Mouse (Mus musculus) adrenal gland, postnatal 14 days (tissue): ENCODE results near the gene Csf3r. TPM values are rescaled to one million over a fixed set of nuclear protein-coding genes. Genes with fewer than 3 reads are reported as not detected.
A peak's percentile ranks its signal among the peaks of the same experiment; 100 is the strongest.
"Not testable (repeated sequence)": the region's sequence is repeated elsewhere in the genome, so short reads cannot be mapped to it uniquely, and the experiment has no call there.

Experiments used
- DNase-seq: peaks from one replicate; pipeline ENCODE4 v3.0.0; 2021; ENCODE audit warnings: mixed read lengths
- long read RNA-seq, 2 experiments: library from polyadenylated mRNA; stranded (forward); transcript quantifications; one replicate each; pipeline ENCODE4 v2.0.0; 2021
- total RNA-seq: library from RNA; stranded (reverse); gene quantifications from 2 replicates; pipeline ENCODE4 v1.2.3, GENCODE M21; 2021

Gene Csf3r
- 1.3 and 2.1 TPM in 2 replicates for total RNA-seq
- long read RNA-seq, experiment 1: 0 reads
- long read RNA-seq, experiment 2, partial matches to known transcripts: 0 of 1 reads
- long read RNA-seq, experiment 2, other reads (novel, unspliced or antisense): 0 of 1 reads

DNA sequence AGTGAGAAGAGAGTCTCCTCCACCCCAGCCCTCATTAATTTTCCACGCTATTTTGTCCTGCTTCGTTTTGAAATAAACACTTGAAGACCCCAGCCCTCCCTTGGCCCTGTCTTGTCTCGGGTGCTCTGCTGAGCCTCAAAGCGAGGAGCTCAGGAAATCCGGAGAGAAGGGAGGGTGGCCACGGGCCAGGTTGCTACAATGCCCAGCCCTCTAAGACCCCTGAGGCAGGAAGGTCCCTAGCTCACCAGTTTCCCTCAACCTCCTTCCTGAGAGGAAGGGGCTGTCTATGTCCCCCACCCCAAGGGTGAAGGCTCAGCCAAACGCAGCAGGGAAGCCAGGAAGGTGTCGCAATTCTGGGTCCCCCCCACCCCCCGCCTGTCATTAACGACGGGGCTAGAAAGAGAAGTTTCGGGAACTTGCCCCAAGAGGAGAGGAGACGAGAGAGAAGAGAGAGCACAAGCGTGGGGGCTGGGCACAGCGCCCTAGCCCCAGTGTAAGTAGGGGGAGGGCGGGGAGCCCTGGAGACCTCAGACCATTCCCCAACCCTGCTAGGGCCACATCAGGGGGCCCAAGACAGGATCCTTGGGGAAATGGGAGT lies at the start of gene Csf3r:
Csf3r (plus strand) TSS at position 248 of the 598 bp plus-strand sequence.
- no peak for DNase-seq

DNA sequence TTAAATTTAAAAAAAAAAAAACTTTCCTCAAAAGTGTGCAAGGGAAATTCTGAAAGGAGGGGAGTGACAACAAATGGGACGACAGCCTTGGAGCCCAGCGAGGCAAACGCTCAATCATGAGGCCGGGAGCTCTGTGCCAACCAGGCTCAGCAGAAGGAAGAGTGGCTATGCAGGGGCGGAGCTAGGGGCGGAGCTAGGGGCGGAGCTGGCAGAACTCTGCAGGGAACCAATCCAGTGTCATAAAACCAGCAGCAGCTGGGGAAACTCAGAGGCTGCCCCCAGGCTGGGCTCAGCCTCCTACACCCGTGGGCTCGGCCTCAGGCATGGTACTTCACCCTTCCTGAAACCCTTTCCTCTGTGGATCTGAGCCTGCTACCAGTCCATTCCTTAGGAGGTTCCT lies 46.6 kb upstream of the Csf3r start:
- peak; percentile 33 for DNase-seq

DNA sequence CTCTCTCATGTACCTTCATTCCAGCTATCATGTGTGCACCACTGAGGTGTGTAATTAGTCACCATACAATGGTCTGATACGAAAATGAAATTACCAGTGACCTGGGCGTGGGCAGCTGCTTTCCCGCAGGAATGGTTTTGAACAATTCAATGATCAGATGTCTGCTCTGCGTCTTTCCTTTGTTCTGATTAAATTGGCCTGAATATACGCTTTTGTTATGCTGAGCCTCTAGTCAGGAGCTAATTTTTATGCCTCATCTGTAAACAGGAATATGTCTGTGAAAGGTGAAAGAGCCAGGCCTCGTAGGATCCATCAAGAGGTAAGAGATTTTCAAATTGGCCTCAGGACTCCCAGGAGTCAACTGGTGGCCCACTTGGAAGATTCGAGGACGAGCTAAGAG lies 41.1 kb upstream of the Csf3r start:
- DNase-seq: no peak

DNA sequence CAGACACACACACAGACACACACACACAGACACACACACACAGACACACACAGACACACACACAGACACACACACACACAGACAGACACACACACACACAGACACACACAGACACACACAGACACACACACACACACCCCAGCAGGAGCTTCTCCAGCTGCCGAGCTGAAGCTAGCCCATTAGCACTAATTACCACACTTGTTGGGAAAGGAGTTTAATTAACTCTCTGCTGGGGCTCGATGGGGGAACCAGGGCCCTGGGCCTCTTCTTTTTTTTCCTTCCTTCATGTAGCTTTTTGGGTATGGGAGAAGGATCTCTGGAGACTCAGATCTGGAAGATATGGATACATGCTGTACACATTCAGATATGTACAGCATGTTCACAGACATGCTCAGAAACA lies 38.6 kb upstream of the Csf3r start:
- DNase-seq: not testable (repeated sequence)

DNA sequence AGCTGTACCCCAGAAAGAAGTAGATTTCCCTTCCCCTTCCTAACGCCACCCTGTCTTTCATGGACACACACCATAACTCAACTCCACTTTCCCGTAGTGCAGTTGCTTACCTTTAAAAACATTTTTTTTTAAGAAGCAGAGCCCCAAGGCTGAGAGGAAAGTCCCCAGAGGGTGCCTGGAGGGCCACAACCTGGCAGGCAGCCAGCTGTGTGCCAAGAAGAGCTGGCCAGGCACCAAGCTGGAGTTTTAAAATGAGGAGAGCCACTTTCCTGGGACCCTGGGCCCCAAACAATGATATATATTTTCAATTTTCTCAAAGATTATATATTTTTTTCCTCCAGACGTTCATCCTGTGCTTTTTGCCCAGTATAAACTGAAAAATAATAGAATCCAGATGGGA lies 37.3 kb upstream of the Csf3r start:
- DNase-seq: peak; percentile 41

DNA sequence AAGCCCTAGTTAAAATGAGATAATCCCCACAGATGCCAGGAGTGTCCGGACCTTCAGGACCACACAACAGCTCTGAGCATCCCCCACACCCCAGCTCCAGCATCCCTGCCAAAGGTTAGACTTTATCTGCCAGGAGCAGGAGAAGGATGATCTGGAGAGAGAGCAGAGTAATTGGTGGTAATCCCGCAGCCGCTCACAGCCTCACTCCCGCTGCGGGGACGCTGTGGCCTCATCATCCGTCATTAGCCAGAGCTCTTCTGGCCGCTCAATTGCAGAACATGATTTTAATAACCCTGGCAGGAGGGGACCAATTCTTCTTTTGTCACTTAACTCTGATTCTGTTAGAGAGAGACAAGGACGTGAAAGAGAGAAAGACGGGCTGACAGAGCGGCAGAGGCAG lies 35.3 kb upstream of the Csf3r start:
- DNase-seq: no peak

DNA sequence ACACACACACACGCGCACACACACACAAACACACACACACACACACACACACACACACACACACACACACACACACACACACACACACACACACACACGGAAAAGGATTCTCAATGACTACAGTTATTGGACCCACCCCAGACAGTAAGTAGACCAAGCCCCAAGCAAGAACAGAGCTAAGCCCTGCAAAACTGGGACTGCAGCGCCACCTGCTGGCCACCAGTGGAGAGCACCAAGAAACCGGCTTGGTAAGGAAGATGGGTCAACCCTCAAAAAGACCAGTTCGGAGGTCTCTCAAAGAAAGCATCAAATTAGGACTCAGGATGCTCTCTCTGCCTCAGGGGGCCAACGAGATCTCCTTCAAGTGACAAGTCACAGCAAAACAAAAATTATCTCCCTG lies 34.2 kb upstream of the Csf3r start:
- DNase-seq: peak; percentile 82

DNA sequence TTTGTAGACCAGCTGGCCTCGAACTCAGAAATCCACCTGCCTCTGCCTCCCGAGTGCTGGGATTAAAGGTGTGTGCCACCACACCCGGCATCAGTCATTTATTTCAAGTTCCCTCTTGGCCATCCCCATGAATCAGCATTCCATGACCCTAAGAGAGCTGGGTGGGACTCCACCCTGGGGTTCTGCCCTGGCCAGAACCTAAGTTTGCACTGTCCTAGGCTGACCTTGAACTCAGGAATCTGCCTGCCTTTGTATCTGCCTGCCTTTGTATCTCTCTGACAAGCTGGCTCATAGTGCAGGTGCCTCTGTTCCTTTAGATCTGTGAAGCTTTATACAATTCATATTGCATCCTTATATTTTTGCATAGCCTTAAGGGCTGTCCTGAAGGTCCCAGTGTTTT lies 32.1 kb upstream of the Csf3r start:
- DNase-seq: no peak

DNA sequence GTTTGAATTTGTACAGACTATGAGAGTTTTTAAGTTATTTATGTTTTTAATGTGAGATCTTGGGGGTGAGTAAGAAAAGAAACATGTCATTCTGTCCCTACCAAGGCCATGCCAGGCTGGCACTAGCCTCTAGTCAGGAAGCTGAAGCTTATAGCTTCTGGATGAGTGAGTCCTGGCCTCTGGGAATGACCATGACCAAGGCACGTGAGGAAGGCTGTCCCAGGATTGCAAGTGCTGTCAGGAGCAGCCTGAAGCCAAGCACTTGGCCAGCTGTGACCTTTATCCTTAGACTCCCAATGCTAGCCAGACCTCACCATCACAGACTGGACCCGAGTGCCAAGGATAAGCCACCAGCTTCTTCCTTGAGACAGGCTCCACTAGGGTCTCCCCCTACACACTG lies 31.4 kb upstream of the Csf3r start:
- DNase-seq: peak; percentile 45

DNA sequence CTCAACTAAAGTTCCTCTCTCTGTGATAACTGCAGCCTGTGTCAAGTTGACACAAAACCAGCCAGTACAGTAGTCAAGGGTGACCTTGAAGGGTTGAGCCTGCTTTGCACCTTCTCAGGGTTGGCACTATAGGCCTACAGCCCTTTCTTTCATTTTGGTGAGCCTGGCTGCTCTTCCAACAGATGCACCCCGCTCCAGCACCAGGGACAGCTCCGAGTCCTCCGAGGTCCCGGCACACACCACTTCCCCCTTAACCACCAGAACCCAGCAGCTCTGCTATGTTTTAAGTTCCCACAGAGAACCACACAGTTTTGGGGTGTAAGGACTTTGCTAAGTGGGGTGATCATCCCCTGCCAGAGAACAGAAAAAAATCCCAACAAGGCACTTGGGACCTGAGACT lies 27.8 kb upstream of the Csf3r start:
- DNase-seq: peak; percentile 69

DNA sequence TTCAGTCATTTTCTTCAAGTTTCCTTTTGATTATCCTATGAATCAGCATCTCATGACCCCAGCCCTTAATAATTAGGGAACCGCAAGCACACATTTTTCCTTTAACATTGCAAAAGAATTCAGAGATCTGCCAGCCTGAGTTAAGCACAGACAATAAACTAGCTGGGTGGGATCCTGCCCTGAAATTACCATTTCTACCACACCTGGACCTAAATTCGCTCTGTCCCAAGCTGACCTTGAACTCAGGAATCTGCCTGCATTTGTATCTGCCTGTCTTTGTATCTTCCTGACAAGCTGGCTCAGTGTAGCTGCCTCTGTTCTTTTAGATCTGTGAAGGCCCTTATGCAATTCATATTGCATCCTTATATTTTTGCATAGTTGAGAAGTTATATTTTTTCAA lies 26.5 kb upstream of the Csf3r start:
- DNase-seq: no peak

DNA sequence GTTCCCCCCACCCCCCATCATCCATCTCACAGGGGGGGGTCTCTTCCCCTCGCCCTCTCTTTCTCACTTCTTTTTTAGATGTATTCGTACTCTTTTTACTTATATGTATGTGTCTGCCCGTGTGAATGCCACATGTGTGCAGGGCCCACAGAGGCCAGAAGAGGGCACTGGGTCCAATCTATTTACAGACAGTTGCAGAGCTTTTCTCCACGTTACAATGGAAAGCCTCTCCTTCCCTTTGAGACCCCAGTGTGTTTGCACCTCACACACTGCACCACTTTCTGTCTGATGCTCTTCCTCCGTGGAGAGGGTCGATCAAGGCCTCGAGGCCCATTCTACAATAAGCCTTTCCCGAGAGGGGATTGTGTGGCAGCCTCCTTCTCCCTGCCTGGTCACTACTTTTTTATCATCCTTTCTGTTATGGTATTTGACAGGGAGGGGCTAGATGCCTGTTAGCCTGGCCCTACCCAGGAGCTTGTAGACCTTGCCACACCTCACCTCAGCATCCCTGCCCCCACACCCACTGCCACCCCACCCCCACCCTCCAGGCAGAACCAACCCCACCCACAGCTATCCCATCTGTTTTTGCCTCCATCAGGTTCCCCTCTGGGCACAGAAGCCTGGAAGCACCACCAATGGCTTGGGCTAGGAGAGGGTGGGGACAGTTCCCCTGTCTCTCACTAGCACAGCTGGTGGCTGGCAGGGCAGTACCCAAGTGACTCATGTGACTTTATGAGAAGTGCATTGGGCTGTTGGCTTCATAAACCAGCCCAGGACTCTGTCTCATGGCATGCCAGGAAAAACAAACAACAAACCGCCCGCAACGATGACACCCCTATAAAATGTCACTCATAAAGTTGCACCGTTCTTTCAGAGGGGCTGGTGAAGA lies 22.8 kb upstream of the Csf3r start:
- DNase-seq: no peak

DNA sequence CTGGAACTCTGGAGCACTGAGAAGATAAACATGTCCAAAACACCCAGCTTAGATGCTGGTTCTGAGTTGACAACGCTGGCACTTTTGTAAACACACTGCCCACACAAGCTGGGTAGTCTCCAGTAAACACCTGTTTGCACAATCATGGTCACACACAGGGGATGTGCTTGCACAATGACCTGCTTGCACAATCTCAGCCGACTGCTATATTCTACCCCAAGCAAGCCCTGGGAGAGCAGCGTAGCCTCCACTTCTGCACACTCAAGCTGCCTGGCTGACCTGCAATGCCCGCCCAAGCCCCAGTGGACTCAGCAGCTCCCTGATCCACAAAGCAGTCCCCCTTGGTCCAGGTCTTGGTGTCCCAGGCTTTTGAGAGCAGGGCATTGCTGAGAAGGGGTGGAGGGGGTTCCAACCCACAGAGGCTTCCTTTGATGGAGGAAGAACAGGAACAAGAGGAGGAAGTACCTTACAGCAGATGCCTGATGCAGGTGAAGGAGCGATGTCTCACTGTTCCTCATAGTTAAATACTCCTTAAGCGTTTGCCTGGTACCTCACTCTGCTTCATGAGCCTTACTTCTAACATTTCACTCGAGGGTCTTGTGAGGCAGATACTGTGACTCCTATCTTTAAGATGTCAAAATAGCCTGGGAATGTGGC lies 6.5 kb upstream of the Csf3r start:
- peak; percentile 20 for DNase-seq

DNA sequence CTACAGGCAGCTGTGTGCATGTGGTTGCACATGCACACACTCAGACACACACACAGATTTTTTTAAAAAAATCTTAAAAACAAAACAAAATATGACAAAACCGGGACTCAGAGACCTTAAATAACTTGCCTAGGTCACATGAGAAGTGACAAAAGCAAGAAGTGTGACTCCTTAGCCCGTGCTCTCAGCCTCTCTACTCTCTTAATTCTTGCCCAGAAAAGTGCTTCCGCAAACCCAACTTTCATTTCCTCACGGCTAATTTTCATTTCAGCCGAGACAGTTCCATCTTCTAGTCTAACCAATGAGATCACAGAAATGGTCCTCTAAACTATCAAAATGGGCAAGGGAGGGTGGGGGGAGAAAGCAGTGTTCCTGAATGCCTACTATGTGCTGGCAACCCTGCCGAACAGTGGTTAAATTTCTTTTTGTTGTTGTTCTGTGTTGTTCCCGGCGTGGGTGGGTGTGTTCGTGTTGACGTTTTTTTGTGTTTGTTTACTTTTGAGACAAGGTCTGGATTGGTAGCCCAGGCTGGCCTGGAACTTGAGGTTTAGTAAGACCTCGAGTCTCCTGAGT lies 5.3 kb upstream of the Csf3r start:
- DNase-seq: no peak

DNA sequence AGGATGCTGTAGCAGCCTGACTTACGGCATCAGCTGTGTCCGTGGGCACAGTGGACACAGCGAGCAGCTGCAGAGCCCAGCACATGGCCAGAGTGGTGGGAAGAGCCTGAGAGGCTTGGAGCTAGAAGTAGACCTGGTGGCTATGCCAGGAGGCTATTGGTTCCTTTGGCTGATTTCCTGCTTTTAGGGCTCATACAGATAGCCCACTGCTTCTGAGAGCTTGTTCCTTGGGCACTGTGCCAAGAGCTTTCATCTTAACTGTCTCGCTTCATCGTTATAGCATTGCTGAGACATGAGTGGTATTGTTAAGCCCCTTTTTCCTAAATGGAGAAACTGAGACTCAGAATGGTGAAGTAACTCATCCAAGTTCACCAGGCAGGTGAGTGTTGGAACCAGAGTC lies 1.5 kb downstream of the Csf3r start:
- no peak for DNase-seq

DNA sequence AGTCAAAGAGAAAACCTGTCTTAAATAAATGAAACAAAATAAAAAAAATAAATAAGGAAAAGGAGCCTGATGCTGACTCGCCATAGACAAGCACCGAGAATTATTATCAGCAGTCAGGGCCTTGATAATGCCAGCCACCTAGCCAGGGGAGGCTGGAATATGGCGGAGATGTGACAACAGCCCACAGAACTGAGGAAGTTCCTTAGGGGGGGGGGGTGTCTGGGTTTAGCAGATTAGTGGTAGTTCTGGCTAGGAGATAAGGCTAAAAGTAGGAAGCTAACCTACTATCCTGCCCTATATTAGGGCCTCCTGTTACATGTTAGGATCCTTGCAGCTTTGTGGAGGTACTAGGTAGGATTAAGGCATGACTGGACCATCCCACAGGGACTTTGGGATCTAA lies 3.6 kb downstream of the Csf3r start:
- no peak for DNase-seq

DNA sequence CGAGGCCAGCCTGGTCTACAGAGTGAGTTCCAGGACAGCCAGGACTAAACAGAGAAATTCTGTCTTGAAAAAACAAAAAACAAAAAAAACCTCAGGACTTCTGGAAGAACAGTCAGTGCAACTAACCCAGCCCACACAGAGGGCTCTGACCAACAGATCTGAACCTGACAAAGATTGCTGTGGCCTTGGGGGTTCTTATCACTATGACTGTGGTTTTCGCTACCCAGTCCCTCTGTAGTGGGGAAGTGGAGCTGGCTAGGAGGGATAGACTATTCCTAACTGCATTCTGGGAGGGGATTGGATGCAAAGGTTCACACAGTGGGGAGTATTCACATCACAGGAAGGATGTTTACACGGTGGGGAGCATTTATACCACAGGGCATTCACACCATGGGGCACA lies 4.7 kb downstream of the Csf3r start:
- no peak for DNase-seq

DNA sequence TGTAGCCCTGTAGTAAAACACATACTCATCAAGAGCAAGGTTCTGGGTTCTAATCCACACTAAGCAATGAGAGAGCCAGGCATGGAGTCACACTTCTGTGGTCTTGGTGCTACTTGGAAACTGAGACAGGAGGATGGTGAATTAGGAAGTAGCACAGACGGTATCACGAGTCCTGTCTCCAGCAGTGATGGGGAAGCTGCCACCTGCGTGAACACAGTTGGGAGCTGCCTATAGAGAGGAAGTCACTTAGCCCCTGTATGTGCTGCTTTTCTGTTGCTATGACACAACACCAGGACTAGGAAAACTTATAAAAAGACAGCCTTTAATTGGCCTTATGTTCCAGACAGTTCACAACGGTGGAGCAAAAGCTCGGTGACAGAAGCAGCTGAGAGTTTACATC lies 6.4 kb downstream of the Csf3r start:
- DNase-seq: no peak

DNA sequence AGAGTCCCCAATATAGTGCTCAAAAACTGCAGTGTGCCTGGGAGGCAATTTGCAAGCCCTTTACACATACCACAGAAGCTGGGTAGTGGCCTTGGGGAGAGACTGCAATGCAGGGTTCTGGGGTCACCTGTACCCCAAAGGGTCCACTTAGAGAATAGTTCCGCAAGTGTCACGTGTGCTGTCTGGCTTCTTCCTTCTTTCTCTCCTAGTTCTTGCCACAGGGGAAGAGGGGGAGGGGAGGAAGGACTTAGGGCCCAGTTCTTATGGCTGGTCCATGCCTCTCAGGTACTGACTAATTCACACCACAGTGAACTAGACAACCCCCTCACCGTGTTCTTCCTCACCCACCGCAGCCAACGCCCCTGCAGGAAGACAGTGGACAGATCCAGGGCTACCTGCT lies 11.1 kb downstream of the Csf3r start:
- no peak for DNase-seq

DNA sequence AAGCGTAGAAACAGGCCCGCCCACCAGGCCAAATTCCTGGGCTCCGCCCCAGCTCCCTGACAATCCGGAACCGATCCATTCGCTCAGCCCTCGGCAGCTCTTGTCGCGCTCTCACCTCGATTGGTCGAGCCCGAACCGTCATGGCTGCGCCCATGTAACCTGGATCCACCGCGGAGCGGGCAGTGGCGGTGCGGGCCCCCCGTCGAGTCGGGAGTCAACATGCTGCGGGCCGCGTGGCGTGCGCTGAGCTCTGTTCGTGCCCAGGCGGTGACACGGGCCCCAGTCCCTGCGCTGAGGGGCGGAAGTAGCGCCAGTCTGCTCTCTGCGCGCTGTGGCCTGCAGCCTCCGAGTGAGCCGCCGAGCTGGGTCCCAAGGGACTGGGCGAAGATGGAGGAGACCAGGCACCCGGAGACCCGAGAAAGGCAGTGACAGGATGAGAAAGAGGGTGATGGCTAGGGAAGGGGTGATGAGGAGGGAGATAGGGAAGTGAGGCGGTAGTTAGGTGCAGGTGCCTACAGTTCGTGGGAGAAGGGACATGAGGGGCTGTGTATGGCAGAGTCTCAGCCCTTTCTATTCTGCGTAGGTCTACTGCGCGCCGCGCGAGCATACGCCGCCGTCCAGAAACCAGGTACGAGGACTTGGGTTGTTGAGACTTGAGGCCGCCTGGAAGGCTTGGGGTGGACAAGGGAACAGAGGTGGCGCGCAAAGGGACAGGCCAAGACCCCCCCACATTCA lies 22.7 kb downstream of the Csf3r start, which contains the start of gene Mrps15:
Mrps15 (plus strand) TSS at position 75 of the 735 bp plus-strand sequence.
- peak; percentile 92 for DNase-seq

DNA sequence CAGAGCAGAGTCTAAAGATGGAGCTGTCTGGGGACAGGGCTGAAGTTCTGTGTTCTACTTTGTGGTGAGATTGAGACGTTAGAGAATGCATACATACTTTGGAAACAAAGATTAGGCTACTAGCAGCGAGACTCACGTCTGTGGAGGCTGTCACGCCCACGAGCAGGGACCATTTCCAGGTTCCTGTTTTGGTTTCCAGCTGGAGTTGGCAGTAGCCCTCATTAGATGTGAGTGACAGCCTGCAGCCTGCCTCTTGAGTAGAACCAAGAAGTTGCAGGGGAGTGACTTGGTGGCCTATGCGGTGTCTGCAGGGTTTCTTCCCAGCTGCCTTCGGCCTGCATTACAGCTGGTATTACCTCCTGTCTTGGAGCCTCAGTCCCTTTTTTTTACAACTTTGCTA lies 27.3 kb downstream of the Csf3r start:
- DNase-seq: no peak
